Mouse (Mus musculus) small intestine, adult 2 months (tissue): ENCODE results near the gene Bckdk. TPM values are rescaled to one million over a fixed set of nuclear protein-coding genes. Genes with fewer than 3 reads are reported as not detected.

Experiments
- H3K27ac ChIP-seq: fragments of 200-500 bp; 2 replicates; pipeline ENCODE4 v1.5.1; 2012; ENCODE audit warnings: low read depth, low read length, control low read depth, inconsistent platforms; ENCODE audit not compliant: insufficient read depth
- H3K27me3 ChIP-seq: fragments of 200-500 bp; 2 replicates; pipeline ENCODE4 v1.6.1; 2012; ENCODE audit warnings: mild to moderate bottlenecking, moderate library complexity, low read length, inconsistent platforms; ENCODE audit not compliant: control insufficient read depth, insufficient read depth
- H3K36me3 ChIP-seq: fragments of 200-500 bp; 2 replicates; pipeline ENCODE4 v1.6.1; 2012; ENCODE audit warnings: mild to moderate bottlenecking, low read length, control low read depth, inconsistent platforms; ENCODE audit not compliant: control insufficient read depth, insufficient read depth
- H3K4me1 ChIP-seq: fragments of 200-500 bp; 2 replicates; pipeline ENCODE4 v1.6.1; 2012; ENCODE audit warnings: low read length, inconsistent platforms, mixed read lengths; ENCODE audit not compliant: control insufficient read depth, insufficient read depth, insufficient read length
- H3K4me3 ChIP-seq: fragments of 200-500 bp; 2 replicates; pipeline ENCODE4 v1.5.1; 2012; ENCODE audit warnings: low read depth, mild to moderate bottlenecking, control low read depth, inconsistent platforms, low read length, moderate library complexity
- CTCF ChIP-seq: fragments of 200-500 bp; IDR thresholded peaks from 2 replicates; pipeline ENCODE4 v1.5.1; 2012; ENCODE audit warnings: low read depth, mild to moderate bottlenecking, control low read depth, inconsistent platforms, low read length, moderate library complexity, mixed read lengths; ENCODE audit not compliant: insufficient replicate concordance, insufficient read length; ENCODE audit errors: extremely low read depth
- POLR2A ChIP-seq: fragments of 200-500 bp; IDR thresholded peaks from 2 replicates; pipeline ENCODE4 v1.6.1; 2012; ENCODE audit warnings: low read depth, mild to moderate bottlenecking, control low read depth, inconsistent platforms, low read length, moderate library complexity
- WGBS: fragments of 180-500 bp; shearing (Covaris S2); methylation state at CpG from one replicate; pipeline ENCODE4 v1.1.7; 2018; 5-methylcytosine and 5-hydroxymethylcytosine counted together
- polyA plus RNA-seq: library from polyadenylated mRNA; depleted of rRNA; stranded (reverse); fragments of >200 nt; gene quantifications from 2 replicates; pipeline ENCODE4 v1.2.3, GENCODE M21; 2012

Bckdk gene
- polyA plus RNA-seq, 1 experiment = 68.3 TPM

DNA sequence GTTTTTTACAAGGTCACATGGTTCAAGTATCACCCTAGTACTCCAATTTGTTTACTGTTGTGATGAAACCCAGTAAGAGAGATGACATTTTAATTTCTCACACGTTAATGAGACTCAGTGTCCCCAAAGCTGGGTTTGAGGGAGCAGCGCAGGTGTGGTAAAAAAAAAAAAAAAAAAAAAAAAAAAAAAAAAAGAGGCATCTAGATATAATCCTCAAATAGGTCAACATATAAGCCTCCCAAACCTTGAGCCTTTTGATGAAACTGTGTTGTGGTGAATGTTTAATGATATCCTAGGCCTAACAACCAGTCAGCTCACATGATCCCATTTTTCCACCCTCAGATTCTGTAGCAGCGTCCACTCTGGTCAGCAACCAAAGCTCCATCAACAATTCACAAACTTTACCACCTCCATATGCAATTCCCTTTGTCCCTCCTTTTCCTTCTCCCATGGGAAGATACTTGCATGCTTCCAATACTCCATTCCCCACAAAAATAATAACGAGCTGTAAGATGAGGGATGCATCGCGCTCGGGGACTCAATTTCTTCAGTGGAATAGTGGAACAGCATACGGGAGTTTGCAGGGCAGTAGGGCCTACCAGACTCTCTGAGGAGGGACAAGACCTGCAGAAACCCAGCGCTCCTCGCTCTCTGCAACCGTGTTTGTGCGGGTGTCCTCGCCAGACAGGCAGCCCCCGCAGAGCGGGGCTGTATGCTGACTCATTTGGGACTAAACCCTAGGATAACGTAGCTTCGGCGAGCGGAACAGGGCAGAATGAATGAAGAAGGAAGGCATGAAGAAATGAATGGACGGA lies 28.9 kb upstream of the Bckdk start:
- Histone ChIP-seq H3K4me1 (peaks cover 2% of the 10 kb centered on the region), H3K4me3 (peak overlapping the region; percentile 77), H3K27me3 (no peaks in the 10 kb centered on the region), H3K27ac (no peak overlapping the region), H3K36me3 (peaks cover 17% of the 10 kb centered on the region)
- TF ChIP-seq CTCF = no peak
- no peak for TF ChIP-seq POLR2A
- WGBS = 3% methylated on average over 20 of the region's 20 CpGs

DNA sequence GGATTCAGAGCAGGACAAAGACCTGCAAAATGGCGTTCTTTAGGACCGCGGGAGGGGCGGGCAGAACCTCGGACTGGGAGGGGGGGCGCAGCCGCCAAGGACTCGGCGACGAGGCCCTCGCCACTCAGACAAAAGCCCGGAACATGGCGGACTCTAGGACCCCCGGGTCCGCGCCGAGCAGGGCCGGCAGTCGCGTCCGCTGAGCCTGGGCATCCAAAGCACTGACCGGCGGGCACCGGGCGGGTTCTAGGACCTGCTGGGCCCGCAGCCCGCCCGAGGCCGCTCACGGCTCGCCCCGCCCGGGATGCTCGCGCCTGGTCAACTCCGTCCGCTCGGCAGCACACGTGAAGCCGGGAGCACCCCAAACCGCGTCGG lies 28.3 kb upstream of the Bckdk start:
- peak overlapping the region; percentile 78 for H3K27ac ChIP-seq
- WGBS = under 1% methylated on average over 43 of the region's 43 CpGs
- TF ChIP-seq POLR2A (no peak), CTCF (no peak)

GRCm38 (mm10) chr7:127876041-127876466 lies 27.8 kb upstream of the Bckdk start, which contains the start of gene Zfp646:
TSS of gene Zfp646 (plus strand) at chr7:127876221.
- H3K36me3 ChIP-seq = peaks cover 25% of the 10 kb centered on the region
- peak within 1 kb of the TSS; percentile 85 for H3K27ac ChIP-seq
- TF ChIP-seq POLR2A (no peak; the same call in 1 of the 2 replicates), CTCF (no peak)
- under 1% methylated on average over 41 of the region's 41 CpGs for WGBS
- H3K4me3 ChIP-seq = peak within 1 kb of the TSS; percentile 77
- H3K27me3 ChIP-seq = no peaks in the 10 kb centered on the region
- peaks cover 2% of the 10 kb centered on the region for H3K4me1 ChIP-seq

More for the DNA sequence above, 28.3 kb upstream of the Bckdk start:
- H3K27me3 ChIP-seq = no peaks in the 10 kb centered on the region
- H3K4me3 ChIP-seq = peak overlapping the region; percentile 77
- peaks cover 2% of the 10 kb centered on the region for H3K4me1 ChIP-seq
- peaks cover 21% of the 10 kb centered on the region for H3K36me3 ChIP-seq

- Histone ChIP-seq H3K27me3 (no peaks in the 10 kb centered on the region), H3K36me3 (peaks cover 32% of the 10 kb centered on the region), H3K4me3 (peak within 1 kb of the TSS; percentile 77), H3K27ac (peak within 1 kb of the TSS; percentile 85), H3K4me1 (peaks cover 2% of the 10 kb centered on the region)
- under 1% methylated on average over 60 of the region's 60 CpGs for WGBS
- TF ChIP-seq POLR2A = peak; percentile 22; the same call in 1 of the 2 replicates
- no peak for TF ChIP-seq CTCF
Measured at GRCm38 (mm10) chr7:127876467-127877348, 27.2 kb upstream of the Bckdk start, which contains the start of gene Zfp668. TSS of gene Zfp668 (minus strand) at chr7:127876828.

GRCm38 (mm10) chr7:127879301-127879700 lies 24.6 kb upstream of the Bckdk start:
- no peak for TF ChIP-seq CTCF
- no peak for TF ChIP-seq POLR2A
- H3K4me3 ChIP-seq = no peak overlapping the region
- no peaks in the 10 kb centered on the region for H3K27me3 ChIP-seq
- peaks cover 7% of the 10 kb centered on the region for H3K4me1 ChIP-seq
- peaks cover 57% of the 10 kb centered on the region for H3K36me3 ChIP-seq
- 97% methylated on average over 9 of the region's 9 CpGs for WGBS
- no peak overlapping the region for H3K27ac ChIP-seq

DNA sequence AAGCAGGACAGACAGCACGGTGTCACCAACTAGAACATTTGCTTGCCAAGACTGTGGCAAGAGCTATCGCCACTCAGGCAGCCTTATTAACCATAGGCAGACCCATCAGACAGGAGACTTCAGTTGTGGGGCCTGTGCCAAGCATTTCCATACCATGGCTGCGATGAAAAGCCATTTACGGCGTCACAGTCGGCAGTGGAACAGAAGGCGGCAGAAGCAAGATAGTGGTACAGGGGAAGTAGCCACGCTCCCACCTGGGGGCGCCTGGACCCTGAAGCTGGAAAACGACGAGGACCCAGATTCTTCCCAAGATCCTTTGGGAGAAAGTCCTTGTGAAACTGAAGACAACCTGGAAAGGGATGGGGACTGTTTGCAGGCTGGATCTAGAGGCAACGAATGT lies 23.5 kb upstream of the Bckdk start:
- H3K4me1 ChIP-seq = peaks cover 7% of the 10 kb centered on the region
- 78% methylated on average over 12 of the region's 12 CpGs for WGBS

More for the DNA sequence above, 23.5 kb upstream of the Bckdk start:
- TF ChIP-seq CTCF = no peak
- no peak for TF ChIP-seq POLR2A
- Histone ChIP-seq H3K36me3 (peaks cover 66% of the 10 kb centered on the region), H3K27ac (no peak overlapping the region), H3K27me3 (no peaks in the 10 kb centered on the region), H3K4me3 (no peak overlapping the region)
